Mouse (Mus musculus): ENCODE measurements at regions not wholly inside any gene's neighbourhood (a gene's known extent, or its start where the extent isn't known, plus 50 kb on each side); places are given as distances from the start of the nearest gene placed in this dataset.

- DNase-seq, result peak; percentile 53 to 61
Measured at GRCm38 (mm10) chr2:169447495-169448280, 139.9 kb downstream of the Gm11011 start.

GRCm38 (mm10) chr2:169445877-169446276 lies 141.7 kb downstream of the Gm11011 start:
- no peak for DNase-seq

GRCm38 (mm10) chr2:169445371-169445770 lies 142.2 kb downstream of the Gm11011 start:
- no peak for DNase-seq

- DNase-seq, result no peak
Measured at GRCm38 (mm10) chr2:169443271-169443670, 144.3 kb downstream of the Gm11011 start.

- no peak for DNase-seq
Measured at GRCm38 (mm10) chr2:169431516-169431915, 156.0 kb downstream of the Gm11011 start.

- DNase-seq, result peak in 1 of 2 experiments; percentile 25
Measured at GRCm38 (mm10) chr2:169429411-169429810, 158.1 kb downstream of the Gm11011 start.

- DNase-seq, result peak; percentile 43 to 52
Measured at GRCm38 (mm10) chr2:169424166-169424920, 163.2 kb downstream of the Gm11011 start.

GRCm38 (mm10) chr2:169412361-169412760 lies 175.2 kb downstream of the Gm11011 start:
- no peak for DNase-seq

GRCm38 (mm10) chr2:169410080-169410479 lies 177.5 kb downstream of the Gm11011 start:
- DNase-seq, result no peak

- no peak for DNase-seq
Measured at GRCm38 (mm10) chr2:169404908-169405690, 182.4 kb downstream of the Gm11011 start.

GRCm38 (mm10) chr2:169397758-169398157 lies 189.8 kb downstream of the Gm11011 start:
- DNase-seq, result no peak

GRCm38 (mm10) chr2:169397013-169397412 lies 190.5 kb downstream of the Gm11011 start:
- DNase-seq, result no peak

GRCm38 (mm10) chr2:169396294-169396693 lies 191.3 kb downstream of the Gm11011 start:
- DNase-seq, result no peak

GRCm38 (mm10) chr2:169389611-169390010 lies 197.9 kb downstream of the Gm11011 start:
- peak; percentile 17 to 20 for DNase-seq

- DNase-seq, result no peak
Measured at GRCm38 (mm10) chr2:169388569-169388968, 199.0 kb downstream of the Gm11011 start.

- no peak for DNase-seq
Measured at GRCm38 (mm10) chr2:169387765-169388518, 199.6 kb downstream of the Gm11011 start.

GRCm38 (mm10) chr2:169383701-169384100 lies 203.8 kb downstream of the Gm11011 start:
- DNase-seq, result no peak

- no peak for DNase-seq
Measured at GRCm38 (mm10) chr2:169373069-169373468, 214.5 kb downstream of the Gm11011 start.

GRCm38 (mm10) chr2:169365046-169365445 lies 222.5 kb downstream of the Gm11011 start:
- no peak for DNase-seq

GRCm38 (mm10) chr2:169360272-169360671 lies 227.3 kb downstream of the Gm11011 start:
- peak; percentile 38 to 68 for DNase-seq

- DNase-seq, result peak; percentile 26 to 30
Measured at GRCm38 (mm10) chr2:169357400-169357799, 230.1 kb downstream of the Gm11011 start.

GRCm38 (mm10) chr2:169351547-169351946 lies 236.0 kb downstream of the Gm11011 start:
- DNase-seq, result no peak
